Mouse (Mus musculus): ENCODE data around the gene Atp13a5.

DNA sequence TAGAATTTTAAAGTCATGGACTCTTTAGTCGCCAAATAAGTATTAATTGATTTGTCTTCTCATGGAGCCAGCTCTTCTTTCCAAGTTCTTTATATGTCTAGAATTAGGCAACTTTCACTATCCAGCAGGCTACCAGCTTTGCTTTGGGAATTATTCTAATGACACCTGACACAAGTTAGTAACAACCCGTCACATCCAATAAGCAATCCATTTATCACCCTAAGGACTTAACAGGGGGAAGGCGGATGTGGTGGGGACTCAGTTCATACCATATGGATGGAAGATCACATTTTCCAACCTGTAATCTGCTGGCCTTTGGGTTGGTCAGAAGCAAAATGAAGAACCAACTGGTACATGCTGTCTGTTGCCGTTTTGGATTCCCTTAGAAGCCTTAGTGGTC, 6.2 kb upstream of the Atp13a5 start:
- TF ChIP-seq CTCF (IDR thresholded peaks at IDR 0.05; ENCODE audit: low read depth), result no peak
- no peak for TF ChIP-seq EP300 (IDR thresholded peaks at IDR 0.05; ENCODE audit: low read depth)
